Mouse (Mus musculus) olfactory bulb, adult 2 months (tissue): ENCODE measurements at regions not wholly inside any gene's neighbourhood (a gene's known extent, or its start where the extent isn't known, plus 50 kb on each side); places are given as distances from the start of the nearest gene placed in this dataset.

Experiments
- H3K27ac ChIP-seq: fragments of 200-500 bp; 2 replicates; pipeline ENCODE4 v1.5.1; 2012; ENCODE audit warnings: low read depth, low read length; ENCODE audit not compliant: insufficient read depth
- H3K4me1 ChIP-seq: fragments of 200-500 bp; 2 replicates; pipeline ENCODE4 v1.6.1; 2012; ENCODE audit warnings: low read length; ENCODE audit not compliant: control insufficient read depth, insufficient read depth
- H3K4me3 ChIP-seq: fragments of 200-500 bp; 2 replicates; pipeline ENCODE4 v1.5.1; 2012; ENCODE audit warnings: mild to moderate bottlenecking, low read depth, low read length, moderate library complexity; ENCODE audit not compliant: insufficient read depth
- CTCF ChIP-seq: fragments of 200-500 bp; IDR thresholded peaks from 2 replicates; pipeline ENCODE4 v1.5.1; 2012; ENCODE audit warnings: low read depth, mild to moderate bottlenecking, low read length, moderate library complexity; ENCODE audit not compliant: insufficient read depth
- POLR2A ChIP-seq: fragments of 200-500 bp; IDR thresholded peaks from 2 replicates; pipeline ENCODE4 v1.6.1; 2012; ENCODE audit warnings: mild to moderate bottlenecking, low read depth, low read length, moderate library complexity; ENCODE audit not compliant: insufficient read depth
- WGBS: fragments of 180-500 bp; shearing (Covaris S2); methylation state at CpG from one replicate; pipeline ENCODE4 v1.1.7; 2018; 5-methylcytosine and 5-hydroxymethylcytosine counted together

DNA sequence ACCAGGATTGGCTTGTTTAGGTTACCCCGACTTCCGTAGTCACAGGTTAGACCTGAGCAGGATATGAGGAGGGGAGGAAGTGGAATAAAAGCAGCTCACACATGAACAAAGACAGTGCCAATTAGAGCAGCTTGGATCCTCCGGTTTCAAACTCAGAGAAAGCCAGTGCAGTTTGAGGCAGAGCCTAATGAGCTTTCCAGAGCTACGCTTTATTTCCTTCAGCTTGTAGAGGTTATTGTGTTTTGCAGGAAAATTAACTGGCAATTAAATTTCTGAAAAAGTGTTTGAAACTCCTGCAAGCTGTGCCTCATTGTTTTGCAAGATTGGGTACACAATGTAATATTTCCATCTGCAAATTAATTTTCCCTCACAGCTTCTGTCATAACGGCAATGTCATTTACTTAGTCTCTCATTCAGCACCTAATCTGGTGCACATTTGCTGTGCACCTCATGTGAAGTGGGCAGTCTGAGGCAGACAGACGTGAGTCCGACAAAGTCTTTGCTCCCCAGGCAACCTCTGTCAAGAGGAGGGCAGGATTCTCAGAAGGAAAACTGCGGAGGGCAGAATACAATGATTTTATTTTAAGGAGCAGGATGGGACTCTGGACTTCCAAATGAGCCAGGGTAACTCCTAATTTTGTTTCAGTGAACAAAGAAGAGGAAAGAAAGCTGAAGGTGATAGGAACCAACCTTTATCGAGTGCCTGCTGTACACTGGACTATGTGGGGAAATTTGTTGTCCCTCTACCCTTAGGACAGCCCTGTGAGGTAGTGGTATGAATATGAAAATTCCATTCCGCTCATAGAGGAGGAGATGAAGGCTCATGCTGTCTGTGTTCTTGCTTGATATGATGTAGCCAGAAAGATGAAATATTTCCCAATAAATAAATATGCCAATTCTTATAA is 217.6 kb upstream of the Nlrp1b start:
- H3K4me1 ChIP-seq, result peaks cover 4% of the 10 kb centered on the region
- TF ChIP-seq CTCF, result no peak
- no peak for TF ChIP-seq POLR2A
- WGBS, result 50% methylated on average over 10 of the region's 10 CpGs
- H3K27ac ChIP-seq, result peak overlapping the region; percentile 48; the same call in 1 of the 2 replicates
- no peak overlapping the region for H3K4me3 ChIP-seq

DNA sequence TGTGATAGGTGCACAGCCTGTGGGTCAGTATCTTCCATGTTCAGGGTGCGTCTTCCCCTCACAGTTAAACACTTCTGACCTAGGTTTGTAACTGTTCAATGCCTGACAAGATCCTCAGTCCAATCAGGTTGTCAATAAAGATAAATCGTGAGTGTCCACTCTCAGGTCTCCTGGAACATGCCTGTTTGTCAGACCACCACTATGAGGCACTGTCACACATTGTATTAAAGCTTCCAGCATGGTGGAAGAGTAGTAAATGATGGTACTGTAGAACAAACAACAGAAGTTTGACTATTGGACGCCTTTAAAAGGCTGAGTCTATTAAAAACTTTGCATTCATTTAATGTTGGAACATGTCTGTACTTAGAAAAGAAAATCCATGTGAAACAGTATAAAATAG is 249.6 kb upstream of the Nlrp1b start:
- Histone ChIP-seq H3K4me3 (no peak overlapping the region), H3K27ac (no peak overlapping the region), H3K4me1 (no peaks in the 10 kb centered on the region)
- WGBS, result 80% methylated on average over 3 of the region's 3 CpGs
- TF ChIP-seq CTCF, result no peak
- no peak for TF ChIP-seq POLR2A

DNA sequence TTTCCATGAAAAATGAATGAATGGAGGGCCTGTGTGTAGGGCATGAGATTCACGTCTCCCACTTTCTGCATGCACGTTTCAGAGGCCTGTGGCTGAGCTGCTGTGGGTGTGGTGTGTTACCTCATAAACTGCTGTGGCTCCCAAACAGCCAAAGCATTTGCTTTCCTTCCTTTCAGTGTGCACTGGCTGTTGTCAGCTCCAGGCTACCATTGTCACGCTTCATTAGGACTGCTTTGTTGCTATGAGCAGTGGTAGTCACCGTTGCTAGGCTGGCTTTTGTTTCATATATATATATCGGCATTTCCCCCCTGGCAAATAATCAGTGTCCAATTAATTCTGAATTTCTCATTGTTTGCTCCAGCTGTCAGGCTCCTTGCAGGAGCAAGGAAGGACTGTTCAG is 251.9 kb upstream of the Wscd1 start:
- Histone ChIP-seq H3K27ac (no peak overlapping the region), H3K4me3 (no peak overlapping the region), H3K4me1 (peaks cover 4% of the 10 kb centered on the region)
- 42% methylated on average over 5 of the region's 5 CpGs for WGBS
- TF ChIP-seq CTCF (no peak), POLR2A (no peak)

DNA sequence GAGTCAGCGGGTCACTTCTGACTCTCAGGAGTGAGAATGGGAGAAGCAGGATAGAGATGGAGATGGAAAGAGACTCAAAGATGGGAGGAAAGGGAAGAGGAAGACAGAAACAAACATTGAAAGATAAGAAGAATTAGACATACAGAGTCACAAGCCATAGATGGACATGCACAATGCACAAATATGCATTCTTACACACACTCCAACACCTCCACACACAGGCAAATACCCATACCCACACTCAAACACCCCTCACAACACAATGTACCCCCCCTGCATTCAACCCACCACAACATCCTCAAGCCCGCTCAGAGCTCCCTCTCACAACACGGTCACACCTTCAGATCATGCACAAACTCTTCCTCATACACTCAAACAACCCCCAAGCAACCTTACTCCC is 251.4 kb upstream of the Wscd1 start:
- WGBS, result 81% methylated on average over 3 of the region's 3 CpGs
- TF ChIP-seq CTCF, result no peak
- Histone ChIP-seq H3K4me1 (peaks cover 4% of the 10 kb centered on the region), H3K27ac (no peak overlapping the region), H3K4me3 (no peak overlapping the region)

DNA sequence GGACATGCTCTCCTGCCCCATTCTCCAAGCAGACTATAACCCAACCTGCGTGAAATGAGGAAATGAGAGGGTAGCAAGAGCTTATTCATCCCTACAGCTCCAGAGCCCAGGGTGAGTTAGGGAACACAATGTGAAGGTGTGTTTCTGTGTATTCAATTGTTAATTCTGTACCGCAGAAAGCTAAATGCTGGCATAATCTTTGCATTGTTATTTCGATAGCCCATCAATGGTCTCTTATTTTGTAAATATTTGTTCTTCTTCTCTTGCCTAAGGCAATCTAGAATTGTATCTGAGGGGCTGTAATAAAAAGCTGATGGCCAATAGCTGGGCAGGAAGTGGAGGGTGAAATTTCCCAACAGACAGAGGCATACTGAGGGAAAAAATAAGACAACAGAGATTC is 247.6 kb upstream of the Wscd1 start:
- 85% methylated on average over 3 of the region's 3 CpGs for WGBS
- Histone ChIP-seq H3K27ac (no peak overlapping the region), H3K4me3 (no peak overlapping the region), H3K4me1 (peaks cover 2% of the 10 kb centered on the region)
- no peak for TF ChIP-seq POLR2A

DNA sequence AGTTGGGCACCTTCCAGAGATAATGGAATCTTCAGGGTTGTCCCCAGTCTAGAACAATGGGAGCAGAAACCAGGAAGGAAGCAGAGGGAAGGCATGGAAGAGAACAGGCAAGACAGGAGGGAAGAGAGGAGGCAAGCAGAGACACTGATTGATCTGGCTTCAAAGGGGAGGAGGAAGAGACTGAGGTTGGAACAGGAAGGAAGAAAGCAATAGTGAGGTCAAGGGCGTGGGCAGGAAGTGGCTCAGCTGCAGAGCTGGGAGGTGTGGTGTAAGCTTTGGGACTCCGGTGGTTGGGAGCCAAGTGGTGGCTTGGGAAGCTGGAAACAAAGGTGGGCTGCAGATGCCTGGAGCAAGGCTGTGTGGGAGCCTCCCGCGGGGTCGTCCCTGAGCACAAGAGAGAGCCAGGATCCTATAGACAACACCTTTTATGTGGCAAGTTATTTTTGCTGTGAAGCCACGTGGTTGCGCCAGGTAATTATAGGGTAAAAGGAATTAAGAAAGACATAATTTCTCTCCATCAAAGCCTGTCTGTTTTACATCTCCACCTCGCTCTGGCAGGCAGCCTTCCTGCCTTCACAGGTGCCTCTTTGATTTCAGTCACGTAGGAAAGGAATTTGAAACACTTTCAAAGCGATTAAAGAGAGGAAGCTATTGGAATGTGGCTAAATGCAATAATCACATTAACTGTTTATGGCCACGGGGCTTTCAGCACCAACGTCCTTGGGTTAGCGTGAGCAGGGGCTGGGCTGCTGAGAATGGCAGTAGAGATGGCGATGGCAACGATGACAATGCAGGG is 237.3 kb upstream of the Wscd1 start:
- no peak overlapping the region for H3K4me3 ChIP-seq
- no peak overlapping the region for H3K27ac ChIP-seq
- H3K4me1 ChIP-seq, result no peaks in the 10 kb centered on the region
- WGBS, result 76% methylated on average over 15 of the region's 15 CpGs
- TF ChIP-seq POLR2A (no peak), CTCF (no peak)

DNA sequence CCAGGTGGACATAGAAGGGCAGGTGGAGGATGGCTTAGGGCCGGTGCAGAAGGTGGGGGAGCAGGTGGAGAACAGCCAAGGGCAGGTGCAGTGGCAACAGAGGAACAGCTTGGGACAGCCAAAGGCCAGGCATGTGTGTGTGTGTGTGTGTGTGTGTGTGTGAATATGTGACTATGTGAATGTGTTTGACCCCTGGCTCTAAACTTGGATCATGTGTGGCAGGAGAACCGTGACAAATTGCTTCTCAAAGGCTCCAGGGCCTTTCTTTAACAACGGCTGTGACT is 236.7 kb upstream of the Wscd1 start:
- TF ChIP-seq POLR2A (no peak), CTCF (no peak)
- no peak overlapping the region for H3K27ac ChIP-seq
- WGBS, result 82% methylated on average over 3 of the region's 3 CpGs
- no peaks in the 10 kb centered on the region for H3K4me1 ChIP-seq
- no peak overlapping the region for H3K4me3 ChIP-seq

DNA sequence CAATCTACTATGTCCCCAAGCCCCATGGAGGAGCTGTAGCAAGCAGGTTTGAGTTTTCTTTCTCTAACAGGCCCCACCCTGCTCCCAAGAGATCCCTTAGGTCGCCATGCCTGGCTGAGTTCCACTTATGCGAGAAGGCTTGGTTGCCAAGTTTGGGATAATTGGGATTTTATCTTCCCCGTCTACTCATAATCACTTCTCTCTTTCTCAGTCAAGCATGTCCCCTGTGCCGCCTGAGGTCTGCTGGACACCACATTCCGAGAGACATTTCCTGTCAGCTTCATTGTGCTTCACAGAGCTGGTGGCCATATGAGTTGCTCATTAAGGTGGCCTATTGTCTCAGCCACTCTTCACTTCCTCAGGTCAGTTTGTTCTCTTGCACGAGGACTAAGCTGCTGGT is 234.5 kb upstream of the Wscd1 start:
- WGBS, result 77% methylated on average over 6 of the region's 6 CpGs
- Histone ChIP-seq H3K4me3 (no peak overlapping the region), H3K4me1 (no peaks in the 10 kb centered on the region)

DNA sequence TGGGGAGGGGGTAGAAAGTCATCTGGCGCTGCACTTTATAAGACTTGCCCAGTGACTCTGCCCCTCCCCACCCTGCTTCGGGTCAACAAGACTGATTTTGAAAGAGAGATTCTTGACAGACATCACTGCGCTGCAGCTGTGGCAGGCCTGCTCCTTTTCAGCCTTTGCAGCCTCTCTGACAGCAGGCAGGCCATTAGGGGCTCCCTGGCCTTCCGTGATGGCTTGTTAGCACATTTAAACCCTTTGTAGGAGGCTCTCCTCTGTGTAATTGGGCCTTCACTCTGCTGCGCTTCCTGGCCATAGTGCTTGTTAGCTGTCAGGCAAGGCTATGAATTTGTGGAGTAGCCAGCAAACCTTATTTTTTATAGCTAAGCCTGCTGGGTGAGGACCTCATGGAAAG is 232.3 kb upstream of the Wscd1 start:
- no peaks in the 10 kb centered on the region for H3K4me1 ChIP-seq
- no peak overlapping the region for H3K27ac ChIP-seq
- no peak for TF ChIP-seq POLR2A
- TF ChIP-seq CTCF, result no peak
- no peak overlapping the region for H3K4me3 ChIP-seq
- WGBS, result 57% methylated on average over 5 of the region's 5 CpGs

More for the DNA sequence above, 234.5 kb upstream of the Wscd1 start:
- no peak for TF ChIP-seq POLR2A
- no peak for TF ChIP-seq CTCF
- no peak overlapping the region for H3K27ac ChIP-seq
